Mouse (Mus musculus) midbrain, embryonic 14.5 days (tissue): ENCODE data around the gene Ssbp2. TPM values are rescaled to one million over a fixed set of nuclear protein-coding genes. Genes with fewer than 3 reads are reported as not detected.

Source experiments
- ATAC-seq: fragments of 200-750 bp; cut with Nextera tagmentation; 2 replicates; pipeline ENCODE4 v1.8.0; 2017; ENCODE audit warnings: moderate number of reproducible peaks, moderate library complexity; ENCODE audit not compliant: low FRiP score, low TSS enrichment
- DNase-seq: peaks from one replicate; pipeline ENCODE4 v3.0.0-alpha.2; 2015
- H3K27ac ChIP-seq: fragments of 300-500 bp; sonication (generic); replicated peaks from 2 replicates; pipeline ENCODE4 v1.5.1; 2014; ENCODE audit warnings: mild to moderate bottlenecking, low read depth, low read length, moderate library complexity
- H3K27me3 ChIP-seq: fragments of 300-500 bp; sonication (generic); 2 replicates; pipeline ENCODE4 v1.6.1; 2014; ENCODE audit warnings: low read length, control low read depth, mixed read lengths; ENCODE audit not compliant: control insufficient read depth, insufficient read depth
- H3K36me3 ChIP-seq: fragments of 300-500 bp; sonication (generic); 2 replicates; pipeline ENCODE4 v1.6.1; 2014; ENCODE audit warnings: low read length, control low read depth; ENCODE audit not compliant: control insufficient read depth, insufficient read depth
- H3K4me1 ChIP-seq: fragments of 300-500 bp; sonication (generic); 2 replicates; pipeline ENCODE4 v1.6.1; 2014; ENCODE audit warnings: mild to moderate bottlenecking, antibody characterized with exemption, low read length, control low read depth; ENCODE audit not compliant: control insufficient read depth, insufficient read depth
- H3K4me2 ChIP-seq: fragments of 300-500 bp; sonication (generic); 2 replicates; pipeline ENCODE4 v1.6.1; 2014; ENCODE audit warnings: mild to moderate bottlenecking, low read length, moderate library complexity
- H3K4me3 ChIP-seq: fragments of 300-500 bp; sonication (generic); replicated peaks from 2 replicates; pipeline ENCODE4 v1.5.1; 2014; ENCODE audit warnings: low read depth, low read length
- H3K9ac ChIP-seq: fragments of 300-500 bp; sonication (generic); replicated peaks from 2 replicates; pipeline ENCODE4 v1.6.1; 2014; ENCODE audit warnings: mild to moderate bottlenecking, low read length, moderate library complexity
- H3K9me3 ChIP-seq: fragments of 300-500 bp; sonication (generic); 2 replicates; pipeline ENCODE4 v1.6.1; 2016; ENCODE audit warnings: low read length, control low read depth, mixed read lengths; ENCODE audit not compliant: control insufficient read depth
- WGBS: fragments of 180-500 bp; shearing (Covaris S2); extraction: QIAGEN DNeasy Blood & Tissue Kit; methylation state at CpG from one replicate; pipeline ENCODE4 v1.1.7; 2014; 5-methylcytosine and 5-hydroxymethylcytosine counted together
- polyA plus RNA-seq: library from polyadenylated mRNA; unstranded; fragments of >200 nt; fragmentation: Nextera tagmentation; extraction: Ambion mirVana; gene quantifications from 2 replicates; pipeline ENCODE4 v1.2.1, GENCODE M21; 2014

Ssbp2 gene
- polyA plus RNA-seq, 1 experiment from 2014 or later: 283 TPM

GRCm38 (mm10) chr13:91616050-91616449 is 156.0 kb downstream of the Ssbp2 start:
- no peaks in the 10 kb centered on the region for H3K9me3 ChIP-seq
- H3K36me3 ChIP-seq: no peaks in the 10 kb centered on the region
- no peak overlapping the region for H3K9ac ChIP-seq
- no peak overlapping the region for H3K4me2 ChIP-seq
- no peak overlapping the region for H3K4me3 ChIP-seq
- no peaks in the 10 kb centered on the region for H3K27me3 ChIP-seq
- DNase-seq: no peak
- ATAC-seq: no peak
- H3K4me1 ChIP-seq: no peaks in the 10 kb centered on the region
- WGBS: 83% methylated on average over 3 of the region's 3 CpGs
- H3K27ac ChIP-seq: no peak overlapping the region

DNA sequence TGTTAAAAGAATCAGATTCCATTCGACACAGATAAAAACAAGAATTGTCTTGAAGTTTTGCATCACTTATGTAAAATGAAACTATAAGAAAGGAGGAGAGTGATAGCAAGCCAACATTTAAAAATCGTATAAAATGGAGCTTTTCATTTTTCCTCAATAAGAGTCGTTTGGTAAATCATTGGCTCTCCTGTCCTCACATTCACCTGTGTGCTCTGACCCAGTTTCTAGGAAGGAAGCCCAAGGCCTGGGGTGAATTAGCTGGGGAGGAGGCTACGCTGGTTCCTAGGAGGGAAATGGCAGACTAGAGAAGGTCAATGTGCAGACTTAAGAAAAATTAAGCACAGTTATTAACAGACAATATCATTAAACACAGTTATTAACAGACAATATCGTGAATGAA is 156.8 kb downstream of the Ssbp2 start:
- no peak overlapping the region for H3K4me3 ChIP-seq
- no peaks in the 10 kb centered on the region for H3K9me3 ChIP-seq
- no peaks in the 10 kb centered on the region for H3K4me1 ChIP-seq
- 95% methylated on average over 5 of the region's 5 CpGs for WGBS
- no peak overlapping the region for H3K27ac ChIP-seq
- no peak overlapping the region for H3K4me2 ChIP-seq
- no peak overlapping the region for H3K9ac ChIP-seq
- H3K27me3 ChIP-seq: no peaks in the 10 kb centered on the region
- DNase-seq: no peak
- no peaks in the 10 kb centered on the region for H3K36me3 ChIP-seq
- no peak for ATAC-seq

DNA sequence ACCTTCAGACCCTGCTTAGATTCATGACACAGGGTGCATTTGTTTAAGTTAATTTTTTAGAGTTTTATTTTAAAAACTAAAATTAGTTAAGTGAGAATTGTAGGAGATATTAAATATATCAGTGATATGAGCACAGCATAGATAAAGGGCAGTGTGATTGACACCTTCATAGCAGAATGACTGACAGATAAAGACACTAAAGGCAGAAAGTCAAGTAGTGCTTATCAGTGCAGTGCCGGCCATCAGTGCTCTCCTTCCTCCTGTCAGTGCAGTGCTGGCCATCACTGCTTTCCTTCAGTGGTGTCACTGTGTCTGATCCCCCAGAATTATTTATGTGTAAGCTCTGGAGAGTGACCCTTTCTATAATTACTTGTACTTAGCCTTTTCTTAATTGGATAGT is 159.3 kb downstream of the Ssbp2 start:
- Histone ChIP-seq H3K27me3 (no peaks in the 10 kb centered on the region), H3K4me3 (no peak overlapping the region), H3K4me2 (no peak overlapping the region), H3K27ac (no peak overlapping the region), H3K9ac (no peak overlapping the region), H3K4me1 (no peaks in the 10 kb centered on the region), H3K9me3 (no peaks in the 10 kb centered on the region), H3K36me3 (no peaks in the 10 kb centered on the region)
- DNase-seq: no peak
- no peak for ATAC-seq
- 59% methylated on average over 1 of the region's 1 CpGs for WGBS

- Histone ChIP-seq H3K4me3 (no peak overlapping the region), H3K27me3 (no peaks in the 10 kb centered on the region), H3K27ac (no peak overlapping the region), H3K4me2 (no peak overlapping the region), H3K9ac (no peak overlapping the region), H3K4me1 (no peaks in the 10 kb centered on the region), H3K9me3 (no peaks in the 10 kb centered on the region), H3K36me3 (no peaks in the 10 kb centered on the region)
- DNase-seq (no peak), ATAC-seq (no peak)
- WGBS: 90% methylated on average over 3 of the region's 3 CpGs
These were observed 160.5 kb downstream of the Ssbp2 start for GRCm38 (mm10) chr13:91620541-91620940.

DNA sequence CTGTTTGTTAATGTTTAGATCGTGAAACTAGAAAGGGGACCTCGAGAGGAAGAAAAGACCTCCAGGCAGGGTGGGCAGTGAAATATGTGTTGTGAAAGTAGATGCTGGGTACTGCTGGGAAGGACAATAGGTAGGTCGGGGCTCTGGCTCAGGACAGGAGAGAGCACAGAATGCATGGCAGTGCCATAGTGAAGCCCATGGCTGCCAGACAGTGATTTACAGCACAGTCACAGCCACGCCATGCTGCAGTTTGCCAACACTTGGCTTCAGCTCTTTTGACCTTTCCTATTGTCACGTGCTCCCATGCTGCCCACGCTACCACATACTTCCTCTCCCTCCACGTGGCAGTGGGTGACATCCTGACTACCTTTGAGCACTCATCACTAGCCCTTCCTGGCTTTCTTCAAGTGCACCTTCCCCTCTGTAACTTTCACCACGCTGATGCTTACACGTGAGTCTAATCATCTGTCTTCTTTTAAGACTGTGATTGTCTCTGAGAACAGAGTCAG is 171.3 kb downstream of the Ssbp2 start:
- H3K4me2 ChIP-seq: no peak overlapping the region
- H3K4me3 ChIP-seq: no peak overlapping the region
- 89% methylated on average over 9 of the region's 9 CpGs for WGBS
- no peak overlapping the region for H3K9ac ChIP-seq
- H3K36me3 ChIP-seq: no peaks in the 10 kb centered on the region
- no peaks in the 10 kb centered on the region for H3K27me3 ChIP-seq
- no peak for ATAC-seq
- no peaks in the 10 kb centered on the region for H3K9me3 ChIP-seq
- no peak for DNase-seq
- H3K4me1 ChIP-seq: no peaks in the 10 kb centered on the region
- H3K27ac ChIP-seq: no peak overlapping the region

DNA sequence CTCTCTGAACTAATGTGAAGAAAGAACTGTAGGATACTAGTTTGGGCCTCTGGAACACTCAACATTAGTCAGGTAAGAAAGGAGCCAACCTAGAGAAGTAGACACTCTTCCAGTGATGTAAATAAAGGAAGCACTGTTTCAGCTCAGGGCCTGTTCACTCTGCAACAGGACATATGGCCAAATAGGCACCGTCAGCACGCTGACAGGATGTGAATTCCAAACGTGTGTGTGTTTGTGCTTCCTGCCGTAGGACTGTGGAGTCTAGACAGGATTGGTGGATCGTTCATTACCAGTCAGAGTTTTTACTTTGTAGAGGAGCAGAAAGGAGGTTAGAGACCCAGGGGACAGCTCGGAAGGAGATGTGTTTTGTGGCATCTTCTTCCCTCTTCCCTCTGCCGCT is 174.0 kb downstream of the Ssbp2 start:
- H3K9ac ChIP-seq: no peak overlapping the region
- ATAC-seq (no peak), DNase-seq (no peak)
- H3K36me3 ChIP-seq: no peaks in the 10 kb centered on the region
- no peak overlapping the region for H3K4me2 ChIP-seq
- no peak overlapping the region for H3K4me3 ChIP-seq
- no peaks in the 10 kb centered on the region for H3K27me3 ChIP-seq
- WGBS: 83% methylated on average over 7 of the region's 7 CpGs
- no peaks in the 10 kb centered on the region for H3K9me3 ChIP-seq
- no peak overlapping the region for H3K27ac ChIP-seq
- H3K4me1 ChIP-seq: no peaks in the 10 kb centered on the region

DNA sequence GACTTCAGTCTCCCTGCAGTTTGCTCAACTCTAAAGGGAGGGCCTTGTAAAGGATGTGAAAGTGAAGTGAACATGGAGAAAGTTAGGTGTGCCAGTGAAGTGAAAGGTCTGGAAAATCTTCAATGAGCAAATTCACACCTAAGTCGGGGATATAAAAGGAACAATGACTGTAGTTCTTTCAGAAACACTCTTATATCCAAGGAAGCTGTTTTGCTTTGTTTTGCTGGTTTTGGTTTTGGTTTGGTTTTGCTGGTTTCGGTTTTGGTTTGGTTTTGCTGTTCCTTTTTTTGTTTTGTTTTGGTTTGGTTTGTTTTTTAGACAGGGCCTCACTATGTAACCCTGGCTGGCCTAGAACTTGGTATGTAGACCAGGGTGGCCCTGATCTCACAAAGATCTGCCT is 175.9 kb downstream of the Ssbp2 start:
- H3K4me3 ChIP-seq: no peak overlapping the region
- no peaks in the 10 kb centered on the region for H3K4me1 ChIP-seq
- no peak overlapping the region for H3K27ac ChIP-seq
- DNase-seq: no peak
- H3K9ac ChIP-seq: no peak overlapping the region
- H3K4me2 ChIP-seq: no peak overlapping the region
- no peak for ATAC-seq
- H3K36me3 ChIP-seq: no peaks in the 10 kb centered on the region
- 88% methylated on average over 2 of the region's 2 CpGs for WGBS
- no peaks in the 10 kb centered on the region for H3K27me3 ChIP-seq
- H3K9me3 ChIP-seq: no peaks in the 10 kb centered on the region

DNA sequence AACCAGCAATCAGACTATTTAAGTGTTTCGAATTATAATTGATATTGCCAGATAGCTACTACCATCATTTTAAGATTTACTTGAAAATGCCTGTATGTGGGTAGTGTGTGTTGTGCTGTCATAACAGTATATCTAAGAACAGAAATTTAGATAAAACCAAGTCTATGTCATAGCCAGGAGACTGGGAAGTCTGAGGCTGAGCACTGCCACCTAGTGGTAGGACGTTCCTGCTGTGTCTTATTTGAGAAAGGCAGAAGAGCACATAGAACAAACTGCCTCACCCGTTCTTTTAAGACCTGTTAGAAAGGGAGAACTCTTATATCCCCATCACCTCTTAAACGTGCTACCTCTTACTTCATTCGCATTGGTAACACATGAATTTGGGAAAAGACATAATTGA is 176.7 kb downstream of the Ssbp2 start:
- whole genome bisulfite sequencing: 24% methylated on average over 5 of the region's 5 CpGs
- peak; percentile 78; the same call in 1 of the 2 replicates for ATAC-seq
- no peaks in the 10 kb centered on the region for H3K9me3 ChIP-seq
- DNase-seq: peak; percentile 95
- no peaks in the 10 kb centered on the region for H3K36me3 ChIP-seq
- H3K4me3 ChIP-seq: no peak overlapping the region
- no peaks in the 10 kb centered on the region for H3K4me1 ChIP-seq
- H3K27ac ChIP-seq: no peak overlapping the region
- H3K27me3 ChIP-seq: no peaks in the 10 kb centered on the region
- H3K4me2 ChIP-seq: no peak overlapping the region
- no peak overlapping the region for H3K9ac ChIP-seq

DNA sequence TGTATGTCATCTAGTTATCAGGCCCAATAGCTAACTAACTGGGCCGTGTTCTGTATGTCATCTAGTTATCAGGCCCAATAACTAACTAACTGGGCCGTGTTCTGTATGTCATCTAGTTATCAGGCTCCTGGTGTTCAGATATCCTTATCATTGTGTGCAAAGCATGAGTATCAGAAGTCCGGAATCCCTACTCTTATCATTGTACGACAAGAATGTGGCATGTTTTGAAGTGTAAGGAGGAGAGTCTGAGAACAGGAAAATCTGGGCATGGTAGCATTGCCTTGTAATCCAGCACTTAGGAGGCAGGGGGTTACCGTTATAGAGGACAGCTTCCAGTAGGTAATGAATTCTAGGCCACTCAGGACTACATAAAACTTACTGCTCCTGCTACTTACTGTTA is 178.8 kb downstream of the Ssbp2 start:
- no peak for DNase-seq
- WGBS: 90% methylated on average over 5 of the region's 5 CpGs

More for the DNA sequence above, 178.8 kb downstream of the Ssbp2 start:
- Histone ChIP-seq H3K4me1 (no peaks in the 10 kb centered on the region), H3K4me3 (no peak overlapping the region), H3K9me3 (no peaks in the 10 kb centered on the region), H3K9ac (no peak overlapping the region), H3K4me2 (no peak overlapping the region), H3K36me3 (no peaks in the 10 kb centered on the region), H3K27ac (no peak overlapping the region), H3K27me3 (no peaks in the 10 kb centered on the region)
- ATAC-seq: no peak
